Mouse (Mus musculus): ENCODE results near the gene Ppp1r14b.

- no peak for TF ChIP-seq CTCF (IDR thresholded peaks at IDR 0.05; ENCODE audit: extremely low read depth, insufficient read depth, low read length)
- TF ChIP-seq POLR2A (IDR thresholded peaks at IDR 0.05; ENCODE audit: extremely low read depth, insufficient read depth, low read length): 0 out of 2 replicates have a peak, but pooled peaks have one; percentile 5
Observed at GRCm38 (mm10) chr19:6940396-6941351, 34.1 kb upstream of the Ppp1r14b start.
